Mouse (Mus musculus) liver, embryonic 14.5 days (tissue): ENCODE data around the gene Gabrr3. TPM values are rescaled to one million over a fixed set of nuclear protein-coding genes. Genes with fewer than 3 reads are reported as not detected.
A peak's percentile ranks its signal among the peaks of the same experiment; 100 is the strongest.

Experiments used
- ATAC-seq: fragments of 200-750 bp; cut with Nextera tagmentation; 2 replicates; pipeline ENCODE4 v1.8.0; 2017; ENCODE audit warnings: moderate number of reproducible peaks, mild to moderate bottlenecking, moderate library complexity; ENCODE audit not compliant: insufficient read depth
- DNase-seq, 3 experiments: peaks; one replicate each; pipeline ENCODE4 v3.0.0-alpha.2; 2012 to 2013; ENCODE audit warnings: low read depth in 3 of 3, low spot score in 3 of 3
- H3K27ac ChIP-seq: fragments of 300-500 bp; sonication (generic); 2 replicates; pipeline ENCODE4 v1.5.1; 2014; ENCODE audit warnings: moderate library complexity, mild to moderate bottlenecking, control low read depth, inconsistent platforms
- H3K27me3 ChIP-seq: fragments of 300-500 bp; sonication (generic); 2 replicates; pipeline ENCODE4 v1.6.1; 2014; ENCODE audit warnings: mild to moderate bottlenecking, low read length, moderate library complexity; ENCODE audit not compliant: control insufficient read depth, insufficient read depth
- H3K36me3 ChIP-seq: fragments of 300-500 bp; sonication (generic); replicated peaks from 2 replicates; pipeline ENCODE4 v1.6.1; 2014; ENCODE audit warnings: low read depth; ENCODE audit not compliant: control insufficient read depth, insufficient read depth
- H3K4me1 ChIP-seq, 2 experiments: fragments of 200-500 bp in 1 of 2; fragments of 300-500 bp in 1 of 2; sonication (generic) in 1 of 2; replicated peaks; 2 replicates each; pipeline ENCODE4 v1.6.1; 2012 to 2014; ENCODE audit warnings: antibody characterized with exemption in 1 of 2, inconsistent platforms in 1 of 2, low read length in 1 of 2; ENCODE audit not compliant: control insufficient read depth in 2 of 2, insufficient read depth in 2 of 2
- H3K4me2 ChIP-seq: fragments of 300-500 bp; sonication (generic); 2 replicates; pipeline ENCODE4 v1.6.1; 2014; ENCODE audit warnings: low read depth, mild to moderate bottlenecking, control low read depth, moderate library complexity
- H3K4me3 ChIP-seq, 2 experiments: fragments of 200-500 bp in 1 of 2; fragments of 300-500 bp in 1 of 2; sonication (generic) in 1 of 2; 2 replicates each; pipeline ENCODE4 v1.5.1; 2012 to 2014; ENCODE audit warnings: low read depth in 2 of 2, low read length in 2 of 2, mild to moderate bottlenecking in 2 of 2, control low read depth in 1 of 2, inconsistent platforms in 1 of 2, moderate library complexity in 1 of 2; ENCODE audit not compliant: insufficient read depth in 1 of 2
- H3K9ac ChIP-seq: fragments of 300-500 bp; sonication (generic); replicated peaks from 2 replicates; pipeline ENCODE4 v1.6.1; 2014; ENCODE audit warnings: mild to moderate bottlenecking, control low read depth, moderate library complexity
- H3K9me3 ChIP-seq: fragments of 300-500 bp; sonication (generic); 2 replicates; pipeline ENCODE4 v1.6.1; 2016; ENCODE audit warnings: low read length, mixed read lengths; ENCODE audit not compliant: control insufficient read depth
- CTCF ChIP-seq: IDR thresholded peaks from 2 replicates; pipeline ENCODE4 v1.5.1; 2016; ENCODE audit warnings: antibody characterized with exemption, low read depth, control low read depth
- EP300 ChIP-seq: IDR thresholded peaks from 2 replicates; pipeline ENCODE4 v1.6.1; 2016; ENCODE audit warnings: antibody characterized with exemption, low read depth
- WGBS: fragments of 180-500 bp; shearing (Covaris S2); extraction: QIAGEN DNeasy Blood & Tissue Kit; methylation state at CpG from one replicate; pipeline ENCODE4 v1.1.7; 2014; ENCODE audit not compliant: insufficient replicate concordance; 5-methylcytosine and 5-hydroxymethylcytosine counted together
- polyA plus RNA-seq, 2 experiments: library from polyadenylated mRNA; depleted of rRNA in 1 of 2; stranded (reverse) in 1 of 2; unstranded in 1 of 2; fragments of >200 nt; fragmentation: Nextera tagmentation in 1 of 2; extraction: Ambion mirVana in 1 of 2; gene quantifications; 2 replicates each; pipeline versions ENCODE4 v1.2.1 to v1.2.3; 2012 to 2014

The Gabrr3 gene
- polyA plus RNA-seq, 2 experiments = not detected

DNA sequence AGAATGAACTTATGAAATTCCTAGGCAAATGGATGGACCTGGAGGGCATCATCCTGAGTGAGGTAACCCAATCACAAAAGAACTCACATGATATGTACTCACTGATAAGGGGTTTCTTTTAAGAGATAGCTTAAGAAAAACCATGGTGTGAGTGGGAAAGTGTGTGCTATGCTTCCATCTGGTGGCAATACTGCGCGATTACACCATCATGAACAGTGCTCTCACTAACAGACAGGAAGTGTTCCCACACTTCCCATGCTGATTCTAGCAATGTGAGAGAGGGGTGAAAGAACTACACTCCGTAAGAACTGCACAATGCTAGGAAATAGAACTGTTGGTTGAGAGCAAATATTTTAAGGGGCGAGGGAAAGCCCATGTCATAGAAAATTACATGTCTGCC lies 3.4 kb upstream of the Gabrr3 start:
- Histone ChIP-seq H3K27me3 (no peaks in the 10 kb centered on the region), H3K36me3 (no peaks in the 10 kb centered on the region), H3K4me2 (no peak overlapping the region), H3K4me3 (no peak overlapping the region), H3K9ac (no peak overlapping the region), H3K27ac (no peak overlapping the region), H3K4me1 (no peaks in the 10 kb centered on the region), H3K9me3 (no peaks in the 10 kb centered on the region)
- no peak for TF ChIP-seq EP300
- TF ChIP-seq CTCF = peak; percentile 52; the same call in 1 of the 2 replicates
- DNase-seq (no peak), ATAC-seq (no peak)
- 7% methylated on average over 4 of the region's 4 CpGs for WGBS

- DNase-seq = no peak
- no peak overlapping the region for H3K27ac ChIP-seq
- WGBS = 51% methylated on average over 9 of the region's 9 CpGs
These were observed 2.3 kb upstream of the Gabrr3 start for GRCm38 (mm10) chr16:59404798-59405197.

DNA sequence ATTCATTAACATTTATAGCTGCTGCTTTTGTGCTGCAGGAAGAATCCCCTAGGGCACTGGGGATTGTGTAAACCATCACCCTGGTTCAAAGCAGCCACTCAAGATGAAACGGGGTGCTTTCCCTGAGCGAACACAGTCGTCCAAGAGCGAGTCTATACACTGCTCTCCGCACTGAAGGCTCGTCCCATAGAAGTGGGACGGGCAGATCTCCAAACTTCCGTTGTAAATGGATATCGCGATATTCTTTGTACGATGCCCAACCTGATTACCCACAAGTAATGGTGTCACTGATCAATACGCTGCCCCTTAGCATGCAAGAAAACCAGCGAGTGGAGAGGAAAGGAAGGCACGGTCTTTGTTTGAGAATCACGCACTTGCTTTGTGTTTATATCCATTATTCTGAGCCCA lies 2.2 kb downstream of the Gabrr3 start:
- no peak for ATAC-seq
- Histone ChIP-seq H3K4me2 (no peak overlapping the region), H3K4me3 (no peak overlapping the region), H3K27me3 (no peaks in the 10 kb centered on the region), H3K27ac (no peak overlapping the region), H3K36me3 (no peaks in the 10 kb centered on the region), H3K4me1 (no peaks in the 10 kb centered on the region), H3K9me3 (no peaks in the 10 kb centered on the region), H3K9ac (no peak overlapping the region)
- 70% methylated on average over 15 of the region's 15 CpGs for WGBS
- no peak for TF ChIP-seq EP300
- no peak for TF ChIP-seq CTCF
- DNase-seq = no peak

More at GRCm38 (mm10) chr16:59404798-59405197, 2.3 kb upstream of the Gabrr3 start:
- Histone ChIP-seq H3K36me3 (no peaks in the 10 kb centered on the region), H3K27me3 (no peaks in the 10 kb centered on the region), H3K4me3 (no peak overlapping the region), H3K9me3 (no peaks in the 10 kb centered on the region), H3K9ac (no peak overlapping the region), H3K4me2 (no peak overlapping the region), H3K4me1 (no peaks in the 10 kb centered on the region)
- no peak for ATAC-seq
- TF ChIP-seq EP300 (no peak), CTCF (no peak)

DNA sequence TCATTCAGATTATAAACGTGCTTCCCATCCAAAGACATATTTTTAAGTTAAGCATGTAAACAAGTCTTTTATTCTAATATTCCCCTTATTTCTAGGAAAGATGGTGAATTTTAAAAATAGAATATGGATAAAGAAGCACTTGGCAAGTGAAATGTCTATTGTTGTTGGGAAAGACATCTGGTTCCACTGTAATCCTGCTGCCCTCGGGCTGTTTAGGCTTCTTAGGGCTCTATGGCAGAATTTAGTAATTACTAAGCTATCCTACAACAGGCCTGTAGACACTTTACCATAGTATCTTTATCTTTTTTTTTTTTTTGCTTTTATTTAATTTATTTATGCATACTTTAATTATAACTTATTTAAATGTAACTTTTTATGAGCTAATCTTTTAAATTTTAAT lies 2.7 kb downstream of the Gabrr3 start:
- no peaks in the 10 kb centered on the region for H3K9me3 ChIP-seq
- H3K27ac ChIP-seq = no peak overlapping the region
- ATAC-seq (no peak), DNase-seq (no peak)
- TF ChIP-seq EP300 = no peak
- TF ChIP-seq CTCF = no peak
- no peaks in the 10 kb centered on the region for H3K4me1 ChIP-seq
- H3K4me2 ChIP-seq = no peak overlapping the region
- H3K4me3 ChIP-seq = no peak overlapping the region
- 43% methylated on average over 2 of the region's 2 CpGs for WGBS
- H3K9ac ChIP-seq = no peak overlapping the region
- no peaks in the 10 kb centered on the region for H3K27me3 ChIP-seq
- no peaks in the 10 kb centered on the region for H3K36me3 ChIP-seq

- Histone ChIP-seq H3K27me3 (no peaks in the 10 kb centered on the region), H3K27ac (no peak overlapping the region), H3K36me3 (no peaks in the 10 kb centered on the region), H3K4me3 (no peak overlapping the region), H3K4me1 (no peaks in the 10 kb centered on the region), H3K4me2 (no peak overlapping the region), H3K9me3 (no peaks in the 10 kb centered on the region), H3K9ac (no peak overlapping the region)
- TF ChIP-seq CTCF (no peak), EP300 (no peak)
- DNase-seq (no peak), ATAC-seq (no peak)
- WGBS = 54% methylated on average over 4 of the region's 4 CpGs
These were observed 6.3 kb downstream of the Gabrr3 start for GRCm38 (mm10) chr16:59413475-59413874.
